Mouse (Mus musculus) intestine, embryonic 16.5 days (tissue): ENCODE measurements around the gene Focad. TPM values are rescaled to one million over a fixed set of nuclear protein-coding genes. Genes with fewer than 3 reads are reported as not detected.

Source experiments
- ATAC-seq: fragments of 200-750 bp; cut with Nextera tagmentation; 2 replicates; pipeline ENCODE4 v1.8.0; 2017; ENCODE audit warnings: moderate TSS enrichment, moderate library complexity
- H3K27ac ChIP-seq: fragments of 300-500 bp; sonication (generic); 2 replicates; pipeline ENCODE4 v1.5.1; 2014; ENCODE audit warnings: mild to moderate bottlenecking, low read length
- H3K27me3 ChIP-seq: fragments of 300-500 bp; sonication (generic); replicated peaks from 2 replicates; pipeline ENCODE4 v1.6.1; 2014; ENCODE audit warnings: low read length, control low read depth, mixed read lengths; ENCODE audit not compliant: control insufficient read depth, insufficient read depth
- H3K36me3 ChIP-seq: fragments of 300-500 bp; sonication (generic); 2 replicates; pipeline ENCODE4 v1.6.1; 2014; ENCODE audit warnings: low read length, control low read depth; ENCODE audit not compliant: control insufficient read depth, insufficient read depth
- H3K4me1 ChIP-seq: fragments of 300-500 bp; sonication (generic); 2 replicates; pipeline ENCODE4 v1.6.1; 2014; ENCODE audit warnings: low read length, control low read depth, mixed read lengths; ENCODE audit not compliant: control insufficient read depth, insufficient read depth
- H3K4me2 ChIP-seq: fragments of 300-500 bp; sonication (generic); 2 replicates; pipeline ENCODE4 v1.6.1; 2014; ENCODE audit warnings: low read depth, low read length, control low read depth
- H3K4me3 ChIP-seq: fragments of 300-500 bp; sonication (generic); 2 replicates; pipeline ENCODE4 v1.5.1; 2014; ENCODE audit warnings: mild to moderate bottlenecking, low read length
- H3K9ac ChIP-seq: fragments of 300-500 bp; sonication (generic); 2 replicates; pipeline ENCODE4 v1.6.1; 2014; ENCODE audit warnings: low read depth, low read length
- H3K9me3 ChIP-seq: fragments of 300-500 bp; sonication (generic); 2 replicates; pipeline ENCODE4 v1.6.1; 2016; ENCODE audit warnings: low read length, control low read depth; ENCODE audit not compliant: control insufficient read depth
- WGBS: fragments of 180-500 bp; shearing (Covaris S2); extraction: QIAGEN DNeasy Blood & Tissue Kit; methylation state at CpG from one replicate; pipeline ENCODE4 v1.1.7; 2014; 5-methylcytosine and 5-hydroxymethylcytosine counted together
- microRNA counts: library from miRNA; unstranded; fragments of <30 nt; microRNA quantifications from one replicate; lab custom pipeline; 2016
- microRNA-seq: library from miRNA; unstranded; fragments of <30 nt; microRNA quantifications from one replicate; pipeline ENCODE4, GENCODE M21; 2016
- polyA plus RNA-seq: library from polyadenylated mRNA; unstranded; fragments of >200 nt; fragmentation: Nextera tagmentation; extraction: Ambion mirVana; gene quantifications from 2 replicates; pipeline ENCODE4 v1.2.1, GENCODE M21; 2015

Focad gene
- polyA plus RNA-seq, 1 experiment from 2014 or later = 11.2 TPM

DNA sequence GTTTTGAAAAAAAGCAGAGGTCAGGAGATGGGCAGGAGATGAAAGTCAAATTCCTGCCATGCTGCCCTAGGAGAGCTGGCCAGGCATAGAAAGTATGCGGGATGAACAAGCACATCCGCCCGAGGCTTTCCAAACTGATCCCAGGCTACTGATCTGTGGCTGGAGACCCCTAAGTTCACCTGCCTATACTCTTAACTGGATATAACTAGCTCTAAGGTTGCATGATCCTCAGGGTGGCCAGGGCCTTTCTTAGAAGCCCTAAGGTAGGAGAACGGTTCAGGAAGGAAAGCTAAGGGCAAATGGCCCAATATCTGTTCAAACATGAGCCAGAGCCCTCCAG is 344.5 kb downstream of the Focad start:
- Histone ChIP-seq H3K4me2 (peak overlapping the region; percentile 69), H3K4me1 (peaks cover 7% of the 10 kb centered on the region; the same call in 1 of the 2 replicates), H3K4me3 (peak overlapping the region; percentile 54), H3K9ac (no peak overlapping the region), H3K27ac (no peak overlapping the region), H3K27me3 (no peaks in the 10 kb centered on the region), H3K36me3 (no peaks in the 10 kb centered on the region), H3K9me3 (no peaks in the 10 kb centered on the region)
- 18% methylated on average over 4 of the region's 4 CpGs for WGBS
- ATAC-seq = no peak

GRCm38 (mm10) chr4:88439669-88440123 is 345.3 kb downstream of the Focad start:
- no peak for ATAC-seq
- Histone ChIP-seq H3K27ac (no peak overlapping the region), H3K27me3 (no peaks in the 10 kb centered on the region), H3K9me3 (no peaks in the 10 kb centered on the region), H3K4me1 (peaks cover 7% of the 10 kb centered on the region; the same call in 1 of the 2 replicates), H3K9ac (no peak overlapping the region), H3K36me3 (no peaks in the 10 kb centered on the region), H3K4me3 (no peak overlapping the region), H3K4me2 (no peak overlapping the region)
- 72% methylated on average over 6 of the region's 6 CpGs for WGBS

DNA sequence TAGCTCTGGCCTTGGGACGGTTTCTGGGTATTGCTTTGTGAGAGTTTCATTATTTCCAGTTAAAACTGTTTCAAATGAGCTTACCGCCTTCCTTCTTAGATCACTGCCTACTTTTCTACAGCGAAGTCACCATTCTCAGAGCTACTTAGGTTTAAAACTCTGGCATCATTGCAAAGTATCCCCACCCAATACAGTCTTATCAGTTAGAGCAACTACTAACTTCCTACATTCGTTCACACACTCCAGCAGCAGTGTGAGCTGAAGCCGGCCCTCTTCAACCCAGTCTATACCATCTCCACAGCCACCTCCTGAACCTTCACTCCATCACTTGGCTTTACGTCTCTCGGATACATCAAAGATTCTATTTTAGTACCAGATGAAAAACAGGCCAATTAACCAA is 346.4 kb downstream of the Focad start:
- peaks cover 7% of the 10 kb centered on the region; the same call in 1 of the 2 replicates for H3K4me1 ChIP-seq
- no peak overlapping the region for H3K4me2 ChIP-seq
- no peak overlapping the region for H3K9ac ChIP-seq
- no peak overlapping the region for H3K27ac ChIP-seq
- no peaks in the 10 kb centered on the region for H3K36me3 ChIP-seq
- WGBS = 86% methylated on average over 7 of the region's 7 CpGs
- no peaks in the 10 kb centered on the region for H3K27me3 ChIP-seq
- ATAC-seq = no peak
- H3K9me3 ChIP-seq = no peaks in the 10 kb centered on the region
- no peak overlapping the region for H3K4me3 ChIP-seq

DNA sequence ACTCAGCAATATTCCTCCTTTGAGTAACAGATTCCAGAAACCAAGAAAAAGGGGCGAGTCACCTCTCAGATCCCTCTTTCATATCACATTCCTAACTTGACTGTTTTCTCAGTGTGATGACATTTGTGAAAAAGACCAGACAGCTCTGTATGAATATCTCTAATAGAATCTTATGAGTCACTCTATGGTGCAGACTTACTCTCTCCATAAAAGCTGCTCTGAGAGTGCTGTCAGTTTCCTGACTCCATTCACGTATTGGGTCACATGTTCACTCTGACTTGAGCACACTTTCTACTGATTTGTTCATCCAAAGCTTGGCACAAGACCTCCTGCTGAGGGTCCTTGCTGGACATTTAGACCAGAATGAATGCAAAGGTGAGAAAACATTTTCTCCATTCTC is 354.5 kb downstream of the Focad start:
- no peaks in the 10 kb centered on the region for H3K4me1 ChIP-seq
- no peak overlapping the region for H3K4me3 ChIP-seq
- no peak overlapping the region for H3K27ac ChIP-seq
- no peaks in the 10 kb centered on the region for H3K36me3 ChIP-seq
- no peak overlapping the region for H3K4me2 ChIP-seq
- no peak for ATAC-seq
- H3K9ac ChIP-seq = no peak overlapping the region
- WGBS = 62% methylated on average over 2 of the region's 2 CpGs
- no peaks in the 10 kb centered on the region for H3K9me3 ChIP-seq
- H3K27me3 ChIP-seq = no peaks in the 10 kb centered on the region

- no peak overlapping the region for H3K9ac ChIP-seq
- no peaks in the 10 kb centered on the region for H3K36me3 ChIP-seq
- WGBS = 96% methylated on average over 1 of the region's 1 CpGs
- no peaks in the 10 kb centered on the region for H3K4me1 ChIP-seq
- H3K4me2 ChIP-seq = no peak overlapping the region
- H3K9me3 ChIP-seq = no peaks in the 10 kb centered on the region
- no peak overlapping the region for H3K4me3 ChIP-seq
- no peak for ATAC-seq
- no peak overlapping the region for H3K27ac ChIP-seq
- H3K27me3 ChIP-seq = no peaks in the 10 kb centered on the region
Observed at GRCm38 (mm10) chr4:88450087-88450765, 355.8 kb downstream of the Focad start.

- no peaks in the 10 kb centered on the region for H3K27me3 ChIP-seq
- no peaks in the 10 kb centered on the region for H3K4me1 ChIP-seq
- H3K36me3 ChIP-seq = no peaks in the 10 kb centered on the region
- no peak overlapping the region for H3K4me2 ChIP-seq
- H3K9me3 ChIP-seq = no peaks in the 10 kb centered on the region
- H3K4me3 ChIP-seq = no peak overlapping the region
- H3K9ac ChIP-seq = no peak overlapping the region
- H3K27ac ChIP-seq = no peak overlapping the region
- WGBS = 86% methylated on average over 1 of the region's 1 CpGs
- no peak for ATAC-seq
Observed at GRCm38 (mm10) chr4:88458093-88458492, 363.7 kb downstream of the Focad start.

DNA sequence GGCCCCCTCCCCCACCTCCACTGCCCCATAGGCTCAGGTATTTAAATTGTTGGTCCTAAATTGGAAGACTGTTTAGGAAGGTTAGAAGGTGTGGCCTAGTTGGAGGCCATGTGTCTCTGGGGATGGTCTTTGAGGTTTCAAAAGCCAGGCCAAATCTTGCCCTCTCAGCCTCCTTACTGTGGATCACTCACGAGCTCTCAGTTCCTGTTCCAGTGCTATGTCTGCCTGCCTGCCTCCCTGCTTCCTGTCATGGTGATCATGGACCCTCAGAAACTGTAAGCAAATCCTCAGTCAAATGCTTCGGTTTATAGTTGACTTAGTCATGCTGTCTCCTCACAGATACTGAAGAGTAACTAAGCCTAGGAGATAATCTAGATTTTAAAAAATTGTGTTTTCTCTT is 364.2 kb downstream of the Focad start:
- WGBS = 62% methylated on average over 2 of the region's 2 CpGs
- Histone ChIP-seq H3K9ac (no peak overlapping the region), H3K4me1 (no peaks in the 10 kb centered on the region), H3K27me3 (no peaks in the 10 kb centered on the region), H3K4me3 (no peak overlapping the region), H3K36me3 (no peaks in the 10 kb centered on the region), H3K4me2 (no peak overlapping the region), H3K9me3 (no peaks in the 10 kb centered on the region), H3K27ac (no peak overlapping the region)
- ATAC-seq = no peak

MicroRNAs encoded within 50 kb of the gene (microRNA counts, 519-probe panel; counts per million panel counts)
- microRNA mmu-miR-491 (lab: Ali Mortazavi, UCI) = 1,618 counts per million, percentile 17 among the panel's probes with 10 or more counts

Small RNAs within 50 kb of the gene (microRNA-seq; reads per million reads assigned to microRNA genes)
- 2.5 reads per million, percentile 5 among the genes with 10 or more reads in this experiment for gene Mir491

Other genes with a start within 250 kb of the Focad start
- 27.9 and 30.0 TPM in 2 replicates for gene Mllt3, start 61.3 kb upstream of the Focad start, polyA plus RNA-seq